Mouse (Mus musculus) E14TG2a.4 (cell line): ENCODE measurements at regions not wholly inside any gene's neighbourhood (a gene's known extent, or its start where the extent isn't known, plus 50 kb on each side); places are given as distances from the start of the nearest gene placed in this dataset.

Experiments
- CTCF ChIP-seq: conservative IDR thresholded peaks from 2 replicates; pipeline ENCODE4 v1.5.1; 2014; ENCODE audit warnings: low read length
- NANOG ChIP-seq: IDR thresholded peaks from 2 replicates; pipeline ENCODE4 v1.6.1; 2014; ENCODE audit warnings: borderline replicate concordance, low read length, mixed read lengths
- POU5F1 ChIP-seq: IDR thresholded peaks from 2 replicates; pipeline ENCODE4 v1.6.1; 2014; ENCODE audit warnings: low read length, borderline replicate concordance

GRCm38 (mm10) chr15:32048836-32049235 lies 128.3 kb upstream of the Tas2r119 start:
- TF ChIP-seq POU5F1 (no peak), CTCF (no peak), NANOG (no peak)
